Mouse (Mus musculus): ENCODE data around the gene Ptbp1. TPM values are rescaled to one million over a fixed set of nuclear protein-coding genes. Genes with fewer than 3 reads are reported as not detected.
"Not testable (repeated sequence)": the region's sequence is repeated elsewhere in the genome, so short reads cannot be mapped to it uniquely, and the experiment has no call there.

Gene Ptbp1
- polyA plus RNA-seq, 1 experiment = 45.6 TPM

- Histone ChIP-seq H3K4me1 (ENCODE audit: control insufficient read depth, insufficient read depth, insufficient read length, low read length) (peaks cover 3% of the 10 kb centered on the region), H3K27ac (replicated peaks; ENCODE audit: low read depth, low read length) (no peak overlapping the region), H3K4me3 (ENCODE audit: insufficient read depth, low read depth, low read length) (no peak overlapping the region)
These were observed 22.9 kb downstream of the Ptbp1 start for GRCm38 (mm10) chr10:79877174-79877573.

- peak overlapping the region; percentile 17 for H3K27ac ChIP-seq (replicated peaks; ENCODE audit: low read depth, low read length)
- H3K4me3 ChIP-seq (ENCODE audit: insufficient read depth, low read depth, low read length) = peak overlapping the region; percentile 7; the same call in 1 of the 2 replicates
- H3K4me1 ChIP-seq (ENCODE audit: control insufficient read depth, insufficient read depth, insufficient read length, low read length) = peaks cover 3% of the 10 kb centered on the region
These were observed 23.5 kb downstream of the Ptbp1 start for GRCm38 (mm10) chr10:79877757-79878156.

GRCm38 (mm10) chr10:79879527-79879926 lies 25.3 kb downstream of the Ptbp1 start:
- no peak overlapping the region for H3K27ac ChIP-seq (replicated peaks; ENCODE audit: low read depth, low read length)
- no peak overlapping the region for H3K4me3 ChIP-seq (ENCODE audit: insufficient read depth, low read depth, low read length)
- peaks cover 6% of the 10 kb centered on the region for H3K4me1 ChIP-seq (ENCODE audit: control insufficient read depth, insufficient read depth, insufficient read length, low read length)

- no peak overlapping the region for H3K27ac ChIP-seq (replicated peaks; ENCODE audit: low read depth, low read length)
- H3K4me3 ChIP-seq (ENCODE audit: insufficient read depth, low read depth, low read length) = no peak overlapping the region
- peaks cover 6% of the 10 kb centered on the region for H3K4me1 ChIP-seq (ENCODE audit: control insufficient read depth, insufficient read depth, insufficient read length, low read length)
These were observed 26.5 kb downstream of the Ptbp1 start for GRCm38 (mm10) chr10:79880721-79881120.

GRCm38 (mm10) chr10:79881981-79882380 lies 27.8 kb downstream of the Ptbp1 start:
- Histone ChIP-seq H3K4me1 (ENCODE audit: control insufficient read depth, insufficient read depth, insufficient read length, low read length) (peaks cover 6% of the 10 kb centered on the region), H3K4me3 (ENCODE audit: insufficient read depth, low read depth, low read length) (no peak overlapping the region), H3K27ac (replicated peaks; ENCODE audit: low read depth, low read length) (no peak overlapping the region)

GRCm38 (mm10) chr10:79883297-79884084 lies 29.3 kb downstream of the Ptbp1 start:
- Histone ChIP-seq H3K4me1 (ENCODE audit: control insufficient read depth, insufficient read depth, insufficient read length, low read length) (peaks cover 3% of the 10 kb centered on the region), H3K27ac (replicated peaks; ENCODE audit: low read depth, low read length) (no peak overlapping the region), H3K4me3 (ENCODE audit: insufficient read depth, low read depth, low read length) (no peak overlapping the region)

GRCm38 (mm10) chr10:79884446-79884845 lies 30.2 kb downstream of the Ptbp1 start:
- no peak overlapping the region for H3K4me3 ChIP-seq (ENCODE audit: insufficient read depth, low read depth, low read length)
- 0 out of 2 replicates have a peak overlapping the region, but pooled peaks have one; percentile 7 for H3K27ac ChIP-seq (replicated peaks; ENCODE audit: low read depth, low read length)

GRCm38 (mm10) chr10:79884938-79885337 lies 30.7 kb downstream of the Ptbp1 start:
- not testable (repeated sequence) for H3K27ac ChIP-seq (replicated peaks; ENCODE audit: low read depth, low read length); H3K4me1 ChIP-seq (ENCODE audit: control insufficient read depth, insufficient read depth, insufficient read length, low read length); H3K4me3 ChIP-seq (ENCODE audit: insufficient read depth, low read depth, low read length)

More at GRCm38 (mm10) chr10:79884446-79884845, 30.2 kb downstream of the Ptbp1 start:
- peaks cover 3% of the 10 kb centered on the region for H3K4me1 ChIP-seq (ENCODE audit: control insufficient read depth, insufficient read depth, insufficient read length, low read length)

GRCm38 (mm10) chr10:79886054-79886453 lies 31.8 kb downstream of the Ptbp1 start, which contains the start of gene Elane:
Gene Elane (plus strand): TSS chr10:79886247.
- no peak within 1 kb of the TSS for H3K27ac ChIP-seq (replicated peaks; ENCODE audit: low read depth, low read length)
- no peak within 1 kb of the TSS for H3K4me3 ChIP-seq (ENCODE audit: insufficient read depth, low read depth, low read length)

GRCm38 (mm10) chr10:79886611-79887010 lies 32.4 kb downstream of the Ptbp1 start:
- H3K4me1 ChIP-seq (ENCODE audit: control insufficient read depth, insufficient read depth, insufficient read length, low read length) = peaks cover 7% of the 10 kb centered on the region
- no peak overlapping the region for H3K27ac ChIP-seq (replicated peaks; ENCODE audit: low read depth, low read length)

More at GRCm38 (mm10) chr10:79886054-79886453, 31.8 kb downstream of the Ptbp1 start, which contains the start of gene Elane:
- H3K4me1 ChIP-seq (ENCODE audit: control insufficient read depth, insufficient read depth, insufficient read length, low read length) = peaks cover 7% of the 10 kb centered on the region

GRCm38 (mm10) chr10:79889386-79889785 lies 35.2 kb downstream of the Ptbp1 start:
- Histone ChIP-seq H3K27ac (replicated peaks; ENCODE audit: low read depth, low read length) (no peak overlapping the region), H3K4me1 (ENCODE audit: control insufficient read depth, insufficient read depth, insufficient read length, low read length) (peaks cover 5% of the 10 kb centered on the region), H3K4me3 (ENCODE audit: insufficient read depth, low read depth, low read length) (no peak overlapping the region)

More at GRCm38 (mm10) chr10:79886611-79887010, 32.4 kb downstream of the Ptbp1 start:
- no peak overlapping the region for H3K4me3 ChIP-seq (ENCODE audit: insufficient read depth, low read depth, low read length)

GRCm38 (mm10) chr10:79890670-79891069 lies 36.4 kb downstream of the Ptbp1 start, which contains the start of gene Cfd:
Gene Cfd (plus strand): TSS chr10:79890853.
- Histone ChIP-seq H3K4me3 (ENCODE audit: insufficient read depth, low read depth, low read length) (peak within 1 kb of the TSS; percentile 39), H3K4me1 (ENCODE audit: control insufficient read depth, insufficient read depth, insufficient read length, low read length) (peaks cover 5% of the 10 kb centered on the region), H3K27ac (replicated peaks; ENCODE audit: low read depth, low read length) (0 out of 2 replicates have a peak within 1 kb of the TSS, but pooled peaks have one; percentile 19)

- H3K4me3 ChIP-seq (ENCODE audit: insufficient read depth, low read depth, low read length); H3K27ac ChIP-seq (replicated peaks; ENCODE audit: low read depth, low read length); H3K4me1 ChIP-seq (ENCODE audit: control insufficient read depth, insufficient read depth, insufficient read length, low read length): not testable (repeated sequence)
These were observed 38.4 kb downstream of the Ptbp1 start for GRCm38 (mm10) chr10:79892451-79893118.

- H3K4me3 ChIP-seq (ENCODE audit: insufficient read depth, low read depth, low read length) = no peak overlapping the region
- H3K27ac ChIP-seq (replicated peaks; ENCODE audit: low read depth, low read length) = no peak overlapping the region
- H3K4me1 ChIP-seq (ENCODE audit: control insufficient read depth, insufficient read depth, insufficient read length, low read length) = no peaks in the 10 kb centered on the region; the same call in 1 of the 2 replicates
These were observed 42.1 kb downstream of the Ptbp1 start for GRCm38 (mm10) chr10:79896306-79896705.

- no peak overlapping the region for H3K4me3 ChIP-seq (ENCODE audit: insufficient read depth, low read depth, low read length)
- no peak overlapping the region for H3K27ac ChIP-seq (replicated peaks; ENCODE audit: low read depth, low read length)
- no peaks in the 10 kb centered on the region; the same call in 1 of the 2 replicates for H3K4me1 ChIP-seq (ENCODE audit: control insufficient read depth, insufficient read depth, insufficient read length, low read length)
These were observed 42.6 kb downstream of the Ptbp1 start for GRCm38 (mm10) chr10:79896814-79897213.
